Mouse (Mus musculus): Measurements from ENCODE around the gene Rpl14.
A peak's percentile ranks its signal among the peaks of the same experiment; 100 is the strongest.

Rpl14 gene

DNA sequence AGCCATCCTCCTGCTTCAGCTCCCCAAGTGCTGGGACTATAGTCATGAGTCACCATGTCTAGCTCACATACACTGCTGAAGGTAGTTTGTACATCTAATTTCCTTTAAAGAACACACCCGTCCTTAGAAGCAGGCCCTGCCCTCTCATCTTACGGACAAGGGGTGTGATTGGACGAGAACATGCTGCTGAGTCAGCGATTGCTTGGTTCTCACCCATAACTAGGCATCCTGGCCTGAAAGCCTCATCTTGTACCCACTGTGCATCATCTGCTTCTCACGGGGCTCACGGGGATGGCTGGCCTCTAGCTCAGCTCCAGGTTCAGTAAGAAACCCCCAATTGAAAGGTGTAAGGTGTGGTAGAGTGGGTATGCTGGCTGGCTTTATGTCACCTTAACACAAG is 42.8 kb downstream of the Rpl14 start:
- no peak for DNase-seq

DNA sequence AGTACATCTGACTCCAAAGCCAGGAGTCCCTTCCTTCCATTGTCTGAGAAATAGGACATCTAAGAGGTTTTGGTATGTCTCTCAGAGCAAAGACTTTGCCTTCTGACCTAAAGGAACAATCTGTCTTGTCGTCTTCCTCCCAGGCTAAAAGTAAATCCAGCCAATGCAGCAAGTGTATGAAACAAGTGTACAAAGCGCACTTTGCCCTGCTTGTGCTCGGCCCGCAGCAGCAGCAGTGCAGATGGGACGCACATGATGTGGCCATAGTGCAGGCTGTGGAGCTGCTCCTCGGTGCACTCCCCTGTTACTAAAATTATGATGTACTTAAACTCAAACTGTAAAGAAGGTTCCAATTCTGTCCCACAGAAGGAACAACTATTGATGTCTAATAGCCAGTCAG is 46.9 kb downstream of the Rpl14 start:
- no peak for DNase-seq

DNA sequence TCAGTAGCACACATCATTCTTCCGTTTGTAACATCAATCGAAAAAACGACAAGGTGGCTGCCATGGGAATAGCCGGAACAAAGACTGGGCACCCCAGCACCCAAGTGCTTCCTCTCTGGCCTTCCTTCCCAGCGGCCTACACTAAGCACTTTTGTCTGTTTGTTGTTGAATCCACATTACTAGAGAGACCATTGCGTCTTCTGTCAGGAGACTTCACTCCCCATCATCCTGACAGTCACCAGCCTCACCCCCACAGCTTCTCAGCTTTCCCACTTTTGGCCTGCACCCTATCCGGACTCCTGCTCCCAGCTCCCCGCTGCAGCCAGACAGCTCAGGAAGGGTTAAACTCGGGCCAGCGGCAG is 48.1 kb downstream of the Rpl14 start:
- DNase-seq: no peak

DNA sequence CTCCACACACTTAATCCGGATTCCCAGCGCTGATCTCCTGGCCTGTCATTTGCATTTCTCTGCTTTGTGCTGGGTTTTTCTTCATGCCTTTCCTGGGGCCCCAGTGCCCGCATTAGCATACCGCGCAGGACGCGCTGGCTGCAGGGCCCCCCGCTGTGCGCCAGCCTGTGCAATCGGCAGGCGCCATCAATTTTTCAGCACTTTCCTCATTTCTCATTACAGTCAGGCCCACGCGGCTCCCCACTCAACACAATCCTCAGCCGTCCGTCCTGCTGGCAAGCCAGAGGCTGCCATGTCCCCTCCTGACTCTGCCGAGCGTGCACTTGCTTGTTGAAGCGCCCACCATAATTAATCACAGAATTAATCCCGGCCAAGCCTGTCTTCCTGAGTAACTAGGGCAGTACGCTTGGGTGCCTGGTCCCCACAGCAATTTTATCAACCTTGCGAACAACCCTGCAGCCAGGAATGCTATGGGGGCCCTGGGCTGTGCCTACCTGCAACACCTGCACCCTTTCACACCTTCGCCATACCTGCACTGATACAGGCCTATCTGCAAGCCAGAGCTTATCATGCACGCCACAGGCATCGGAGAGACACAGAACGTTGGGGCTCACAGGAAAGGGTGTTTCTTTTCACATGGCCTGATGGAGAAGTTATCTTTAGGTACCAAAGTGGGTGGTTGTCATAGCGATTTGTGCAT is 48.6 kb downstream of the Rpl14 start:
- DNase-seq: peak; percentile 27 to 46

DNA sequence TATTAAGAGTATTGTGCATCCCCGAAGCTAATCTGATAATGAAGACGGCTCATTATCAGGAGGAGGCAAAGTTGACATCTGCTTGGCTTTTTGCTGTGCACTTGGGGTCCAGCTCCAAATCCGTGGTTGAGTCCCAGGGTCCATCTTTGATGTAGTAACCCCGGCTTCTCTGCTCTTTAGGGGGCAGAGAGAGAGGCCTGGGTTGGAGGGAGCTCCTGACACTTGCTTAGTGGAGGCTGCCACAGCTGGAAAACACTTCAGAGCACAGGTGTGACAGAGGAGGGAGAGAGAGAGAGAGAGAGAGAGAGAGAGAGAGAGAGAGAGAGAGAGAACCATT is 49.1 kb downstream of the Rpl14 start:
- DNase-seq: no peak

Measured in kidney, postnatal 4 days (tissue).